Mouse (Mus musculus): ENCODE measurements around the gene Tamm41.

Gene Tamm41

GRCm38 (mm10) chr6:114974331-114974730 is 63.3 kb downstream of the Tamm41 start:
- no peak for DNase-seq (ENCODE audit: low read depth, low spot score)

DNA sequence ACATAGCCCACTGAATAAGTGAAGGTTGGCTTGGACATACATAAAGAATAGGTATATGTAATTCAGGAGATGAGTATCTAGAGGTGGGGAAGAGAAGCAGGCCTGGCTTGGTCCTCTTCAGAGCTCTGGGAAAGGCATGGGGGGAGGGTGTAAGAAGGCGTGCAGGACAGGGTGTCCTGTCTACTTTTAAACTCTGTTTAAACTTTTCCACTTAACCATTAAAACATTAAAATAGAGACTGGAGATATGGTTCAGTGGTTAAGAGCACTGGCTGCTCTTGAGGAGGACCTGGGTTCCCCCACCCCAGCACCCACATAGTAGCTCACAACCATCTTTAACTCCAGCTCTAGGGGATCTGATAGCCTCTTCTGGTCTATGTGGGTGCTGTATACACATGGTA is 64.7 kb downstream of the Tamm41 start:
- no peak for DNase-seq (ENCODE audit: low read depth, low spot score)

DNA sequence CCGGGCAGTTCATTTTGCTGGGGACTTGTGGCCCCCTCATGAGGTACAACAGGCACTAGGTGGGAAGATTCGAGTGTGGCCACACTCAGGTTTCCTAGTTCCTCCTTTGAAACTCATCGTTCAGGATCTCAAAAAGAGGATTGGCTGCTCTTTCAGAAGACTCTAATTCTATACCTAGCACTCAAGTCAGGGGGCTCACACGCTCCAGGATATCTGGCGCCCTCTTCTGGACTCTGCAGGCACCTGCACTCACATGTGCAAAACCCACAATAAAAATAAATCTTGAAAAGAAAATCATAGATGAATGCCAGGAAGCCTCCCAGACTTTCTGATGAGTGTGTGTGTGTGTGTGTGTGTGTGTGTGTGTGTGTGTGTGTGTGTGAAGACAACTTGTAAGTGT is 66.8 kb downstream of the Tamm41 start:
- no peak for DNase-seq (ENCODE audit: low read depth, low spot score)

GRCm38 (mm10) chr6:114970386-114970785 is 67.3 kb downstream of the Tamm41 start:
- no peak for DNase-seq (ENCODE audit: low read depth, low spot score)

GRCm38 (mm10) chr6:114969213-114970120 is 68.2 kb downstream of the Tamm41 start, which contains the start of gene Vgll4:
Gene Vgll4, minus strand, starts transcription at chr6:114969994.
- peak; percentile 74 for DNase-seq (ENCODE audit: low read depth, low spot score)

DNA sequence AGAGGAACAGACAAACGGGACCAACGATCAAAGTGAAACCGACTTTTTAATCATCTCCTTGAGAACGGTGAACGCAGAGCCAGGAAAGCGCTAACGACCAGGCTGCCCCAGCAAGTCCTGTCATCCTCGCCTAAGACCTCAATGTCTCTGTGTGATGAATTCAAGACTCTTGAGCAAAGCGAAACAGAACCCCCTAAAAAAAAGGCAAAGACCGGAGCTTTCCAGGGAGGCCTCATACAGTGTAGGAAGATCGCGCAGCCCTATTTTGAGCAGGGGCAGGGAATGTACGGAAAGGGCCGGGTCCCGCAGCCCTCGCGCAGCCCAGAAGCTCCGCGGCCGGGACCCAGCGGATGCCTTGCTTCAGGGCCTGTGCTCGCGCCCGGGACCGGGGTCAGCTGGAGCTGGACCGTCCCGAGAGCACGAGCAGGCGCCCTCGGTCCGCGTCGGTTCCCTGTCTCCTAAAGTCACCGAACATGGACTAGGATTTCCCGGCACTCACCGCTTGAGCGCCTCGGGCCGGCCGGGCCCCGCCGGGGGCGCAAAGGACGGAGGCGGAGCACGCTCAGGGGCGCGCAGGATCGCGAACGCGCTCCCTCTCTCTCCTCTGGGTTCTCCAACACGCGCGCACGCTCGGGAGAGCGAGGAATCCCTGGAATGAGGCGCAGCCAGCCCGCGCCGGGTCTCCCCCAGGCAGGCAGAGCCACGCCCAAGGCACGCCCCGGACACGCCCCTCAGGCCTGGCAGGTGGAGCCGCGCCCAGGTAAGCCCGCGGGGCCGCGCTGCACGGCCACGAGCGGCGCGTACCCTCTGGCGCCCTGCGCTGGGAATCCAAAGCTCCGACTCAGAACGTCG is 69.1 kb downstream of the Tamm41 start:
- peak; percentile 86 for DNase-seq (ENCODE audit: low read depth, low spot score)

- DNase-seq (ENCODE audit: low read depth, low spot score), result no peak
Measured at GRCm38 (mm10) chr6:114967623-114968022, 70.1 kb downstream of the Tamm41 start.

DNA sequence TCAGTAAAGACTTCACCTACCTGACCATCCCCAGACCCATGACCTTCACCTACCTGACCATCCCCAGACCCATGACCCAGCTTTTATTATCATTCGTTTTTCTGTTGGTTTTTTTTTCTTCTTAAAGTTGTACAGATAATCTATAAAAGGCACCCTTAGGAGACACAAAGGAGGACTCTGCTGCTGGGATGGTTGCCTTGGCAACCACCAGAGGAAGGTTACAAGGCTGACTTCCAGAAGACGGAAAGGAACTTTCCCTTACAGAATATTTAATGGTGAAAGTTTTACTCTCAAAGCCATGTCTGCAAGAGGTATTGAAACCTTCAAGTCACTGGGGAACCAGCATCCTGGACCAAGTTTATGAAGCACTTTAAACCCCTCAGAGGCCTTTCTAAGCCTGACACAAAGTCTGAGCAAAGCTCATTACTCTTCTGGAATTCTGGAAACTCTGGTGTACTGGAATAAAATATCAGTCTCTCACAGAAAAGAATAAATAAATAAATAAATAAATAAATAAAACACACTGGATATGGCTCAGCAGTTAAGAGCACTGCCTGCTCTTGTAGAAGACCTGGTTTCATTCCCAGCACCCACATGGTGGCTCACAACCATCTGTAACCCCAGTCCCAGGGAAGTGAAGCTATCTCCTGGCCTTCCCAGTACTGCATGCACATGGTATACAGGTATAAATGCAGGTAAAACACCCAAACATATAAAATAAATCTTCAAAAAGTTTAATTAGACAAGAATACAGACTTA is 71.1 kb downstream of the Tamm41 start:
- DNase-seq (ENCODE audit: low read depth, low spot score), result no peak

- no peak for DNase-seq (ENCODE audit: low read depth, low spot score)
Measured at GRCm38 (mm10) chr6:114965802-114966201, 71.9 kb downstream of the Tamm41 start.

DNA sequence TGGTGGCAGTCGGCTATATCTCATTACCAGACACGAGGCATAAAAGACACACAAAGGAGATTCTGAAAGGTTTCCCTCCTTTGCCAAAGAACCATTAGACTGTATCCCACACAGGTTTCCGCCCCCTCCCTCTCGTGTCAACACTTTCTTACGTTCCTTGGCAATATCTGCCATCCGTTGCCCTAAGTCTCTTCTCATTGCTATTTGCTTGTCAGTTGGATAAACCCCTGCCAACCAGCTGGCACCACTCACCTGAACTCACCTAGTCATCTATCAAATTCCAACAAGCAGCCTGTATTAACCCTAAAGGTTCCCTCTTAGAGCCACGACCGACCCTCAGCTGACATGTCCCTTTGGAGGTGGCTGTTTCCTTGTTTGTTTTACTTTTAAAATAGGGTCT is 72.3 kb downstream of the Tamm41 start:
- DNase-seq (ENCODE audit: low read depth, low spot score), result no peak

DNA sequence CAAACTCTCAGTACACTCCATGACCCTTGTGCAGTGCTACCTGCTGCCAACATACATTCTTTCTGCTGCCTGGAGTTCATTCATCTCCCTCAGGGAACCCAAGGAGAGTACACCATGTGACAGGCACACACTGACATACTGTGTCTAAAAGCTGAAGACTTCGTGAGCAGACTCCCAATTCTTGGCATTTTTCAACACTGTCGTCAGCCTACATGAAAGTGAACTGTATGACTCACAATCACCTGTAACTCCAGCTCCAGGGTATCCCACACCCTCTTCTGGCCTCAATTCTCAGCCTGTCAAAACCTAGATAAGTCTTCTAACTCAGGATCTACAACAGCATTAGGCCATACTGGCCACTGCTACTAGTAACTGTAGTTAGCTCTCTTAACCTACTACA is 73.4 kb downstream of the Tamm41 start:
- DNase-seq (ENCODE audit: low read depth, low spot score), result no peak

DNA sequence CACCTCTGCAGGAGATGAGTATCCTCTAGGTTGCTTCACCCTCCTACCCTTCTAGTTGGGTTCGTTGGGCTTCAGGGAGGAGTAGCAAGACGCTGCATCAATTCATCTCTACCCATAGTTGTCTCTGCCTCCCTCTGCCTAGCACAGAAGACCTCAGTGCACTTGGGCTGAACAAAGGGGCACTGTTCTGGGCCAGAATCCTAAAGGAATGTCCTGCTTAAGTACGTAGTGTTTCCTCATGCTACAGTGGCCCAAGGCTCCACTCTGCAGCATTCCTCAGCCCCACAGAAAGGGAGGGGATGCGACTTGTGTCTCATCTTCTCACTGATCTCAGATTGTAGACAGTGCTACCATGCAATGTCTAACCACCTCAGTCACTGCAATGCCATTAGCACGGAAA is 74.0 kb downstream of the Tamm41 start:
- DNase-seq (ENCODE audit: low read depth, low spot score), result peak; percentile 36

GRCm38 (mm10) chr6:114961276-114962068 is 76.2 kb downstream of the Tamm41 start:
- DNase-seq (ENCODE audit: low read depth, low spot score), result no peak

GRCm38 (mm10) chr6:114959012-114959398 is 78.7 kb downstream of the Tamm41 start:
- DNase-seq (ENCODE audit: low read depth, low spot score), result no peak

- DNase-seq (ENCODE audit: low read depth, low spot score), result no peak
Measured at GRCm38 (mm10) chr6:114958249-114959011, 79.2 kb downstream of the Tamm41 start.

DNA sequence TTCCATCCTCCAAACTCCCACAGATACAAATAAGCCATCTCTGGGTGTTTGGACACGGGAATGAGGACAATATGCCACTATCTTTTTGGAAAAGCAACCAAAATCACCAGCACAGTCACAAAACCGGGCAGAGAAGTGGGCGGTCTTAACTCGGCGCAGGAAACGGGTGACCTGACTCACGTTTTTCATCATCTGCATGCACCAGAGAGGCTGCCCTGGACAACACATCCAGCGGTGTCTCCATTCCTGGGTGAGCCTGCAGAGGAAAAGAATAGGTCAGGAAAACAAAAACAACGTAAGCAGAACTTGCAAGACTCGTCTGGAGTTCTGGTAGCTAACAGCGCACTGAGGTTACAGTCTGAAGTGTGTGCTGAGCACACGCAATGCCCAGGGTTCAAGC is 79.9 kb downstream of the Tamm41 start:
- DNase-seq (ENCODE audit: low read depth, low spot score), result no peak

- no peak for DNase-seq (ENCODE audit: low read depth, low spot score)
Measured at GRCm38 (mm10) chr6:114954496-114954895, 83.2 kb downstream of the Tamm41 start.
